Mouse (Mus musculus) hindbrain, embryonic 14.5 days (tissue): ENCODE results near the gene Sucla2. TPM values are rescaled to one million over a fixed set of nuclear protein-coding genes. Genes with fewer than 3 reads are reported as not detected.

Source experiments
- ATAC-seq: fragments of 200-750 bp; cut with Nextera tagmentation; 2 replicates; pipeline ENCODE4 v1.8.0; 2017; ENCODE audit warnings: moderate number of reproducible peaks, mild to moderate bottlenecking, moderate TSS enrichment, moderate library complexity; ENCODE audit not compliant: low FRiP score
- DNase-seq: peaks from one replicate; pipeline ENCODE4 v3.0.0-alpha.2; 2015; ENCODE audit warnings: low spot score
- H3K27ac ChIP-seq: fragments of 300-500 bp; sonication (generic); 2 replicates; pipeline ENCODE4 v1.5.1; 2014; ENCODE audit warnings: mild to moderate bottlenecking, moderate library complexity
- H3K27me3 ChIP-seq: fragments of 300-500 bp; sonication (generic); 2 replicates; pipeline ENCODE4 v1.6.1; 2014; ENCODE audit warnings: mild to moderate bottlenecking, low read length, mixed read lengths; ENCODE audit not compliant: control insufficient read depth, insufficient read depth
- H3K36me3 ChIP-seq: fragments of 300-500 bp; sonication (generic); replicated peaks from 2 replicates; pipeline ENCODE4 v1.6.1; 2014; ENCODE audit not compliant: control insufficient read depth, insufficient read depth
- H3K4me1 ChIP-seq: fragments of 300-500 bp; sonication (generic); replicated peaks from 2 replicates; pipeline ENCODE4 v1.6.1; 2014; ENCODE audit warnings: antibody characterized with exemption, low read length, mixed read lengths; ENCODE audit not compliant: control insufficient read depth, insufficient read depth
- H3K4me2 ChIP-seq: fragments of 300-500 bp; sonication (generic); replicated peaks from 2 replicates; pipeline ENCODE4 v1.6.1; 2014; ENCODE audit warnings: mild to moderate bottlenecking, moderate library complexity
- H3K4me3 ChIP-seq: fragments of 300-500 bp; sonication (generic); replicated peaks from 2 replicates; pipeline ENCODE4 v1.5.1; 2014; ENCODE audit warnings: mild to moderate bottlenecking, low read length
- H3K9ac ChIP-seq: fragments of 300-500 bp; sonication (generic); 2 replicates; pipeline ENCODE4 v1.6.1; 2014
- H3K9me3 ChIP-seq: fragments of 300-500 bp; sonication (generic); 2 replicates; pipeline ENCODE4 v1.6.1; 2016; ENCODE audit warnings: low read length; ENCODE audit not compliant: control insufficient read depth
- WGBS: fragments of 180-500 bp; shearing (Covaris S2); extraction: QIAGEN DNeasy Blood & Tissue Kit; methylation state at CpG from one replicate; pipeline ENCODE4 v1.1.7; 2014; 5-methylcytosine and 5-hydroxymethylcytosine counted together
- polyA plus RNA-seq: library from polyadenylated mRNA; unstranded; fragments of >200 nt; fragmentation: Nextera tagmentation; extraction: Ambion mirVana; gene quantifications from 2 replicates; pipeline ENCODE4 v1.2.1, GENCODE M21; 2014

Gene Sucla2
- polyA plus RNA-seq, 1 experiment from 2014 or later: 139 TPM

DNA sequence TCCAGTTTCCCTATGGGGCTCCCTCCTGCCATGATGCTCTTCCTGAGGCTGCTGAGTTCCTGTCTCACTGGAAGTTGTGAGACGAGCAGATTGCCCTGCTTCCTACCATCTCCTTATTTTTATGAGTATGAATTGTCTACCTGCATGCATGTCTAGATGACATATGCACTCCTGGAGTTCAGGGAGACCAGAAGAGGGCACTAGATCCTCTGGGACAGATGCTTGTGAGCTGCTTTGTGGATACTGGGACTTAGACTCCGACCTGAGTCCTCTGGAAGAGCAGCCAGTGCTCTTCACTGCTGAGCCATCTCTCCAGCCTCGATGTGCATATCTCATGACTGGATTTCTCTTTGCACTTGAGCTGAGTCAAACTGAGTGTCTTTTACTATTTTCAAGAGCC lies 100.3 kb downstream of the Sucla2 start:
- Histone ChIP-seq H3K4me3 (no peak overlapping the region), H3K36me3 (no peaks in the 10 kb centered on the region), H3K9me3 (no peaks in the 10 kb centered on the region), H3K9ac (no peak overlapping the region), H3K27ac (no peak overlapping the region), H3K4me1 (no peaks in the 10 kb centered on the region), H3K27me3 (no peaks in the 10 kb centered on the region), H3K4me2 (no peak overlapping the region)
- ATAC-seq (no peak), DNase-seq (no peak)
- WGBS: 70% methylated on average over 3 of the region's 3 CpGs

DNA sequence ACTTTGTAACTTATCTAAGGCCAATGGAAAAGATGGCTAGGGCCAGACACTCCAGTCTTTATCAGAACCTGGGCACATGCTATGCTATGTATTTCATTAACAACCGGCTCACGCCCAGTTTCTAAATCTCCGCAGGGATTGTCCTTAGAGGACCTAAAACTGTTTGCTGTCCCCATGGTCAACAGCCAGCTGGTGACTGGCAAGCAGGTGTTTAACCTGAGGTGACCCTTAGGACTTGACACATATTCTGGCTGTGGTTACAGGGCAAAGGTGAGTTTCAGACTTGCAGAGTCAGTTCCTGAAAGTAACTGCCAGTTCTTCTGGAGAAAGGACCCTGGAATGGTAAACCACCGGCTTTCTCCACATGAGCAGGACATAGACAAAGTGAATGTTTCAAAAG lies 106.4 kb downstream of the Sucla2 start:
- WGBS: 89% methylated on average over 4 of the region's 4 CpGs
- Histone ChIP-seq H3K27me3 (no peaks in the 10 kb centered on the region), H3K4me3 (no peak overlapping the region), H3K36me3 (no peaks in the 10 kb centered on the region), H3K4me1 (no peaks in the 10 kb centered on the region), H3K4me2 (no peak overlapping the region), H3K9ac (no peak overlapping the region), H3K27ac (no peak overlapping the region), H3K9me3 (0 out of 2 replicates have a peak, but pooled peaks cover 5% of the 10 kb centered on the region)
- no peak for DNase-seq
- no peak for ATAC-seq

DNA sequence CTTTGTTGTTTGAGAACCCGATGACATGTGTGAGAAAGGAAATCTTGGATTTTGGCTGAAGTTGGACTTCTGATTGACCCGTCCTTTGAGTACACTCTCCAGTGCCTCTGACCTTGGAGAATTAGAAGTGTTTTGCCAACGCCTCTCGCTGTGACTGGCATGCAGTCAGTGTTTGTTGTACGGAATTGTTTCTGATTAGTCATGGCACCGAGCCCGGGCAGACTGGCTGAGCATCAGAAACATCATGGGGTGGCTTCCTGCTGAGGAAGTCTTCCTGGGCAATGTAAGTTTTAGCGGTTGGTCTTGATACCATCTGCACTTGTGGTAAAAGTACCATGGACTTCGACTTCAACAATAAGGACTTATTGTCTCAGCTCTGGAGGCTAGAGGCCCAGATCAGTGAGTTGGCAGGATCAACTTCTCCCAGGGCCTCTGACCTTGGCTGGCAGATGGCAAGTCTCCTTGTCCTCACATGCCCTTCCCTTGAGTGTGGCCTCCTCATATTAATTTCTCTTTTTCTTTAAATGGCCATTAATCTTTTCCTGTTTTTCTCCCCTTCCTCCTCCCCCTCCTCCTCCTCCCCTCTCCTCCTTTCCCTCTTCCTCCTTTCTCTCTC lies 107.6 kb downstream of the Sucla2 start:
- Histone ChIP-seq H3K4me2 (no peak overlapping the region), H3K9me3 (0 out of 2 replicates have a peak, but pooled peaks cover 5% of the 10 kb centered on the region), H3K36me3 (no peaks in the 10 kb centered on the region), H3K27me3 (no peaks in the 10 kb centered on the region), H3K4me1 (no peaks in the 10 kb centered on the region), H3K9ac (no peak overlapping the region), H3K27ac (no peak overlapping the region), H3K4me3 (no peak overlapping the region)
- DNase-seq (peak; percentile 63), ATAC-seq (peak; percentile 90)
- 43% methylated on average over 9 of the region's 9 CpGs for WGBS

DNA sequence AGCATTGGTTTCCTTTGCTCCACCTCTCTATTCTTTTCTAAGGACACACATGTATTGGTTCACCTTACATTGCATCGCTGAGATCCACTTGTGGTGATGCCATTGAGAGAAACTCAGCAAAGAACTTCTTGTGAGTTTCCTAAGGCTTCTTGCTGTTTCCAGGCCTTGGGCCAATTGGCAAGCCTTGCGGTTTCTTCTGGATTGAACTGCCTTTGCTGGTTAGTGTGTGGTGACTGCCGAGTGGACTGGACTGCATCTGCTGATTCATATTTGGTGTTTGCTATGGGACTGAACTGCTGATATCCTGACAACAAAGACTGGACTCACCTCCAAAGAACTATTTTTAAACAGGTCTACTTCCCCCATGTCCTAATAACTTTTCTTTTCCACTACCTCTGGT lies 109.2 kb downstream of the Sucla2 start:
- Histone ChIP-seq H3K4me2 (no peak overlapping the region), H3K9me3 (0 out of 2 replicates have a peak, but pooled peaks cover 5% of the 10 kb centered on the region), H3K27me3 (no peaks in the 10 kb centered on the region), H3K9ac (no peak overlapping the region), H3K27ac (no peak overlapping the region), H3K36me3 (no peaks in the 10 kb centered on the region), H3K4me1 (no peaks in the 10 kb centered on the region), H3K4me3 (no peak overlapping the region)
- DNase-seq (no peak), ATAC-seq (no peak)
- 87% methylated on average over 3 of the region's 3 CpGs for WGBS

DNA sequence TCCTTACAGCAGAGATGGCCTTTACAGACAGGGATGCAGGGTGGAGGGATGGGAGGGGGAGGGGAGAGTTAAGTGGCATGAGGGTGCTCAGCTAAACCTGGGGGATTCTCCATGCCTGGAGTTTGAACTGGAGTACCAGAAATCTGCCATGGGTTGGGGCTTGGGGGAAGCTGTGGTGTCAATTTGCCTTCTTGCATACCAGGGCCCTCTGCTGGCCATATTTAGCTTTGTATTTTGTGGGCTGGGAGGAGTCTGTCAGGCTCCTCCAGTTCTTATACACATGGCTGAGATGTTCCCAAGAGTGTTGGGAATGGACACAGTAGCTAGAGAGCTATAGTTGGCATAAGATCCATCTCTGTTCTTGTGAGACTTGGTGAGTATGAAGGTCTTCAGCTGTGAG lies 112.3 kb downstream of the Sucla2 start:
- DNase-seq (no peak), ATAC-seq (no peak)
- no peaks in the 10 kb centered on the region for H3K36me3 ChIP-seq
- H3K4me3 ChIP-seq: no peak overlapping the region
- H3K27ac ChIP-seq: no peak overlapping the region
- H3K9ac ChIP-seq: no peak overlapping the region
- H3K4me2 ChIP-seq: no peak overlapping the region
- no peaks in the 10 kb centered on the region for H3K4me1 ChIP-seq
- H3K27me3 ChIP-seq: no peaks in the 10 kb centered on the region
- 0 out of 2 replicates have a peak, but pooled peaks cover 5% of the 10 kb centered on the region for H3K9me3 ChIP-seq

Other genes starting within 250 kb of the Sucla2 start
- gene Rb1, start 199.5 kb upstream of the Sucla2 start, polyA plus RNA-seq: 29.2 and 32.2 TPM in 2 replicates
- 761 and 787 TPM in 2 replicates for gene Itm2b, start 140.0 kb upstream of the Sucla2 start, polyA plus RNA-seq
- 63.9 and 67.8 TPM in 2 replicates for gene Med4, start 15.3 kb upstream of the Sucla2 start, polyA plus RNA-seq
- gene Nudt15, start 22.9 kb downstream of the Sucla2 start, polyA plus RNA-seq: 10.3 and 11.2 TPM in 2 replicates
- gene Gm21750, start 135.9 kb downstream of the Sucla2 start, polyA plus RNA-seq: not detected in 2 replicates